Mouse (Mus musculus) heart, postnatal 0 days (tissue): ENCODE data around the gene Gm44965. TPM values are rescaled to one million over a fixed set of nuclear protein-coding genes. Genes with fewer than 3 reads are reported as not detected.
A peak's percentile ranks its signal among the peaks of the same experiment; 100 is the strongest.

Source experiments
- ATAC-seq: fragments of 200-750 bp; cut with Nextera tagmentation; 2 replicates; pipeline ENCODE4 v1.8.0; 2017; ENCODE audit warnings: low read depth, moderate number of reproducible peaks, moderate library complexity; ENCODE audit not compliant: insufficient read depth
- DNase-seq: peaks from one replicate; pipeline ENCODE4 v3.0.0-alpha.2; 2016; ENCODE audit warnings: low spot score
- H3K27ac ChIP-seq: fragments of 300-500 bp; sonication (generic); 2 replicates; pipeline ENCODE4 v1.5.1; 2014; ENCODE audit warnings: low read depth, mild to moderate bottlenecking
- H3K27me3 ChIP-seq: fragments of 300-500 bp; sonication (generic); 2 replicates; pipeline ENCODE4 v1.6.1; 2014; ENCODE audit warnings: low read length, mixed read lengths; ENCODE audit not compliant: control insufficient read depth, insufficient read depth
- H3K36me3 ChIP-seq: fragments of 300-500 bp; sonication (generic); replicated peaks from 2 replicates; pipeline ENCODE4 v1.6.1; 2014; ENCODE audit warnings: low read length, mixed read lengths; ENCODE audit not compliant: control insufficient read depth, insufficient read depth
- H3K4me1 ChIP-seq: fragments of 300-500 bp; sonication (generic); 2 replicates; pipeline ENCODE4 v1.6.1; 2014; ENCODE audit warnings: antibody characterized with exemption; ENCODE audit not compliant: control insufficient read depth, insufficient read depth
- H3K4me2 ChIP-seq: fragments of 300-500 bp; sonication (generic); 2 replicates; pipeline ENCODE4 v1.6.1; 2014; ENCODE audit warnings: low read depth, mild to moderate bottlenecking, low read length, moderate library complexity
- H3K4me3 ChIP-seq: fragments of 300-500 bp; sonication (generic); 2 replicates; pipeline ENCODE4 v1.5.1; 2014; ENCODE audit warnings: low read depth, low read length
- H3K9ac ChIP-seq: fragments of 300-500 bp; sonication (generic); replicated peaks from 2 replicates; pipeline ENCODE4 v1.6.1; 2014; ENCODE audit warnings: low read depth, low read length, mixed read lengths
- H3K9me3 ChIP-seq: fragments of 300-500 bp; sonication (generic); replicated peaks from 2 replicates; pipeline ENCODE4 v1.6.1; 2016; ENCODE audit warnings: low read length; ENCODE audit not compliant: control insufficient read depth
- CTCF ChIP-seq: IDR thresholded peaks from 2 replicates; pipeline ENCODE4 v1.5.1; 2016; ENCODE audit warnings: antibody characterized with exemption, control low read depth, low read depth
- EP300 ChIP-seq: IDR thresholded peaks from 2 replicates; pipeline ENCODE4 v1.6.1; 2016; ENCODE audit warnings: antibody characterized with exemption, low read depth
- WGBS: fragments of 180-500 bp; shearing (Covaris S2); extraction: QIAGEN DNeasy Blood & Tissue Kit; methylation state at CpG from one replicate; pipeline ENCODE4 v1.1.7; 2014; 5-methylcytosine and 5-hydroxymethylcytosine counted together
- polyA plus RNA-seq: library from polyadenylated mRNA; unstranded; fragments of >200 nt; fragmentation: Nextera tagmentation; extraction: Ambion mirVana; gene quantifications from 2 replicates; pipeline ENCODE4 v1.2.1, GENCODE M21; 2015
- total RNA-seq: library from RNA; depleted of rRNA; stranded (reverse); fragments of >200 nt; gene quantifications from 2 replicates; pipeline ENCODE4 v1.2.3, GENCODE M21; 2014; ENCODE audit warnings: low replicate concordance

Gm44965 gene
- total and polyA plus RNA-seq, 2 experiments from 2014 or later: not detected

DNA sequence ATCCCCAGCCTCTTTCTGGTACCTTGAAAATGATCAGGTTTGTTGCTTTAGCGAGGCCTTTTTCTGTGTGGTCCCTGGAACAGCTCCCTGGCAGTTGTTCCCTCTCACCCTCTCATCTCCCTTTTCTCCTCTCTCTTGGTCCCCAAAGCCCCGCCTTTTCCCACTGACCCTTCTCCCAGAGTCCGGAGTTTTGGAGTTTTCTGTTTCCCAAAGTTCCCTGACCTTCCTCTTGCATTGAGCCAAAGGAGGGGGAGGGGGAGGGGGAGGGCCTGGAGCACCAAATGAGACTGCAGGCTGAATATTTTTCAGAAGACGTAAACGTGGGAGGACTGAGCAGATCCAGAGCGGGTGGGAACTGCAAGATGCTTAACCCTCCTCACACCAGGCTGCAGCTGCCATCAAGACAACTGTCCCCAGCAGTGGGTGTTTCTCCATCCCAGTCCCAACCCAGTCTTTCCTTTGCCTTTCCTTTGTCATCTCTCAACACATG is 21.1 kb upstream of the Gm44965 start, which contains the start of gene Rarres2:
Gene Rarres2 (minus strand): TSS at position 218 of the 490 bp plus-strand sequence.
- TF ChIP-seq EP300 (no peak), CTCF (no peak)
- Histone ChIP-seq H3K9ac (no peak within 1 kb of the TSS), H3K4me1 (peaks cover 20% of the 10 kb centered on the region), H3K27me3 (no peaks in the 10 kb centered on the region), H3K4me3 (no peak within 1 kb of the TSS; the same call in 1 of the 2 replicates), H3K9me3 (no peaks in the 10 kb centered on the region), H3K27ac (peak within 1 kb of the TSS; percentile 67), H3K4me2 (peak within 1 kb of the TSS; percentile 36), H3K36me3 (no peaks in the 10 kb centered on the region)
- DNase-seq (peak; percentile 66), ATAC-seq (peak; percentile 54)
- WGBS: 18% methylated on average over 6 of the region's 6 CpGs

GRCm38 (mm10) chr6:48573280-48573679 is 20.5 kb upstream of the Gm44965 start:
- H3K4me1 ChIP-seq: peaks cover 13% of the 10 kb centered on the region
- H3K27me3 ChIP-seq: no peaks in the 10 kb centered on the region
- peak overlapping the region; percentile 67 for H3K27ac ChIP-seq
- DNase-seq: no peak
- 32% methylated on average over 10 of the region's 10 CpGs for WGBS
- no peaks in the 10 kb centered on the region for H3K36me3 ChIP-seq
- TF ChIP-seq CTCF (no peak), EP300 (no peak)
- H3K9ac ChIP-seq: no peak overlapping the region
- no peaks in the 10 kb centered on the region for H3K9me3 ChIP-seq
- no peak overlapping the region for H3K4me2 ChIP-seq
- ATAC-seq: peak; percentile 28; the same call in 1 of the 2 replicates
- no peak overlapping the region for H3K4me3 ChIP-seq

DNA sequence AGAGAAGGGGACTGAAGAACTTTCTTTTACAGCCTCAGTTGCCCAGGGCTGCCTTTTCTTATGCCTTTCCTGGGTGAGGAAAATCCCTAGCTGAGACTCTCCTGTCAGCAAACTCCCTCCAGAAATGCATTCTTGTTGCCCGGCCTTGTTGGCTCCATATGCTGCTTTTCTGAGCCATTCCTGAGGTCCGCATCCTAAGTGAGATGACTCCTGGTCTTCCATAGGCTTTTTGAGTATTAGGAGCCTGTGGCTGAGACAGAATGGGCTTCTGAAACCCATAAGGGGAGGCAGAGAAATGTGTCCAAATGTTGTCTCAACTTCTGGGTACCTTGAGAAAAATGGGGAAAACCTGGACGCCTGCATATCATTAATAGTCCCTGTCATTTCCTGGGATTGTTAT is 19.8 kb upstream of the Gm44965 start:
- TF ChIP-seq EP300 (no peak), CTCF (no peak)
- DNase-seq (no peak), ATAC-seq (no peak)
- H3K9ac ChIP-seq: no peak overlapping the region
- H3K27ac ChIP-seq: no peak overlapping the region
- no peak overlapping the region for H3K4me3 ChIP-seq
- H3K36me3 ChIP-seq: no peaks in the 10 kb centered on the region
- no peaks in the 10 kb centered on the region for H3K27me3 ChIP-seq
- H3K4me1 ChIP-seq: peaks cover 12% of the 10 kb centered on the region
- 59% methylated on average over 3 of the region's 3 CpGs for WGBS
- H3K4me2 ChIP-seq: no peak overlapping the region
- no peaks in the 10 kb centered on the region for H3K9me3 ChIP-seq

GRCm38 (mm10) chr6:48578736-48579135 is 15.0 kb upstream of the Gm44965 start:
- WGBS: 58% methylated on average over 5 of the region's 5 CpGs
- no peak for ATAC-seq

GRCm38 (mm10) chr6:48579215-48579648 is 14.5 kb upstream of the Gm44965 start:
- DNase-seq (peak; percentile 52), ATAC-seq (peak; percentile 64; the same call in 1 of the 2 replicates)
- Histone ChIP-seq H3K27ac (peak overlapping the region; percentile 79), H3K9me3 (no peaks in the 10 kb centered on the region), H3K9ac (no peak overlapping the region; the same call in 1 of the 2 replicates), H3K36me3 (no peaks in the 10 kb centered on the region), H3K27me3 (no peaks in the 10 kb centered on the region), H3K4me3 (no peak overlapping the region), H3K4me2 (peak overlapping the region; percentile 44), H3K4me1 (peaks cover 26% of the 10 kb centered on the region)
- no peak for TF ChIP-seq CTCF
- no peak for TF ChIP-seq EP300
- WGBS: 7% methylated on average over 5 of the region's 5 CpGs

More at GRCm38 (mm10) chr6:48578736-48579135, 15.0 kb upstream of the Gm44965 start:
- H3K4me3 ChIP-seq: no peak overlapping the region
- H3K4me1 ChIP-seq: peaks cover 26% of the 10 kb centered on the region
- H3K27me3 ChIP-seq: no peaks in the 10 kb centered on the region
- DNase-seq: no peak
- no peak overlapping the region for H3K9ac ChIP-seq
- H3K9me3 ChIP-seq: no peaks in the 10 kb centered on the region
- peak overlapping the region; percentile 79 for H3K27ac ChIP-seq
- TF ChIP-seq EP300: no peak
- TF ChIP-seq CTCF: no peak
- H3K4me2 ChIP-seq: no peak overlapping the region
- no peaks in the 10 kb centered on the region for H3K36me3 ChIP-seq

- no peak for ATAC-seq
These were observed 12.5 kb upstream of the Gm44965 start for GRCm38 (mm10) chr6:48581257-48581656.

More at GRCm38 (mm10) chr6:48581257-48581656, 12.5 kb upstream of the Gm44965 start:
- Histone ChIP-seq H3K4me3 (no peak overlapping the region), H3K9ac (no peak overlapping the region), H3K27ac (peak overlapping the region; percentile 40), H3K4me1 (peaks cover 26% of the 10 kb centered on the region), H3K36me3 (no peaks in the 10 kb centered on the region), H3K9me3 (no peaks in the 10 kb centered on the region), H3K4me2 (no peak overlapping the region), H3K27me3 (no peaks in the 10 kb centered on the region)
- TF ChIP-seq CTCF (no peak), EP300 (no peak)
- WGBS: 13% methylated on average over 3 of the region's 3 CpGs
- no peak for DNase-seq
